Mouse (Mus musculus) limb, embryonic 15.5 days (tissue): ENCODE results near the gene Cd3e. TPM values are rescaled to one million over a fixed set of nuclear protein-coding genes. Genes with fewer than 3 reads are reported as not detected.

Experiments used
- ATAC-seq: fragments of 200-750 bp; cut with Nextera tagmentation; 2 replicates; pipeline ENCODE4 v1.8.0; 2017; ENCODE audit warnings: low read depth, moderate TSS enrichment; ENCODE audit not compliant: insufficient number of reproducible peaks, low FRiP score, low TSS enrichment
- H3K27ac ChIP-seq: fragments of 300-500 bp; sonication (generic); 2 replicates; pipeline ENCODE4 v1.5.1; 2015; ENCODE audit warnings: moderate library complexity, mild to moderate bottlenecking, inconsistent platforms
- H3K27me3 ChIP-seq: fragments of 300-500 bp; sonication (generic); 2 replicates; pipeline ENCODE4 v1.6.1; 2015; ENCODE audit warnings: inconsistent platforms
- H3K36me3 ChIP-seq: fragments of 300-500 bp; sonication (generic); 2 replicates; pipeline ENCODE4 v1.6.1; 2015; ENCODE audit warnings: inconsistent platforms
- H3K4me1 ChIP-seq: fragments of 300-500 bp; sonication (generic); 2 replicates; pipeline ENCODE4 v1.6.1; 2015; ENCODE audit warnings: inconsistent platforms
- H3K4me2 ChIP-seq: fragments of 300-500 bp; sonication (generic); 2 replicates; pipeline ENCODE4 v1.6.1; 2015; ENCODE audit warnings: mild to moderate bottlenecking, inconsistent platforms
- H3K4me3 ChIP-seq: fragments of 300-500 bp; sonication (generic); 2 replicates; pipeline ENCODE4 v1.5.1; 2015; ENCODE audit warnings: mild to moderate bottlenecking, inconsistent platforms
- H3K9ac ChIP-seq: fragments of 300-500 bp; sonication (generic); 2 replicates; pipeline ENCODE4 v1.6.1; 2015; ENCODE audit warnings: inconsistent platforms
- H3K9me3 ChIP-seq: fragments of 300-500 bp; sonication (generic); 2 replicates; pipeline ENCODE4 v1.6.1; 2016; ENCODE audit warnings: inconsistent platforms
- WGBS: fragments of 180-500 bp; shearing (Covaris S2); methylation state at CpG from one replicate; pipeline ENCODE4 v1.1.7; 2015; 5-methylcytosine and 5-hydroxymethylcytosine counted together
- polyA plus RNA-seq: library from polyadenylated mRNA; unstranded; fragments of >200 nt; fragmentation: Nextera tagmentation; extraction: Ambion mirVana; gene quantifications from 2 replicates; pipeline ENCODE4 v1.2.1, GENCODE M21; 2015

The Cd3e gene
- polyA plus RNA-seq, 1 experiment from 2014 or later = 0.45 TPM

- H3K4me2 ChIP-seq = no peak overlapping the region
- H3K27me3 ChIP-seq = no peaks in the 10 kb centered on the region
- no peak overlapping the region for H3K27ac ChIP-seq
- H3K9me3 ChIP-seq = no peaks in the 10 kb centered on the region
- H3K36me3 ChIP-seq = no peaks in the 10 kb centered on the region
- H3K4me3 ChIP-seq = no peak overlapping the region
- no peak for ATAC-seq
- 77% methylated on average over 2 of the region's 2 CpGs for WGBS
- H3K4me1 ChIP-seq = no peaks in the 10 kb centered on the region
- H3K9ac ChIP-seq = no peak overlapping the region
Observed at GRCm38 (mm10) chr9:44991821-44992220, 17.6 kb downstream of the Cd3e start.

- Histone ChIP-seq H3K4me3 (no peak overlapping the region), H3K4me1 (peaks cover 6% of the 10 kb centered on the region; the same call in 1 of the 2 replicates), H3K27ac (no peak overlapping the region), H3K9me3 (no peaks in the 10 kb centered on the region), H3K36me3 (no peaks in the 10 kb centered on the region), H3K4me2 (no peak overlapping the region), H3K27me3 (no peaks in the 10 kb centered on the region), H3K9ac (no peak overlapping the region)
- ATAC-seq = peak; percentile 61; the same call in 1 of the 2 replicates
- WGBS = 28% methylated on average over 5 of the region's 5 CpGs
Observed at GRCm38 (mm10) chr9:44986976-44987375, 22.5 kb downstream of the Cd3e start.

GRCm38 (mm10) chr9:44986242-44986781 is 23.1 kb downstream of the Cd3e start:
- H3K9ac ChIP-seq = no peak overlapping the region
- no peak overlapping the region for H3K4me3 ChIP-seq
- 0 out of 2 replicates have a peak overlapping the region, but pooled peaks have one; percentile 54 for H3K27ac ChIP-seq
- no peaks in the 10 kb centered on the region for H3K36me3 ChIP-seq
- peak overlapping the region; percentile 15; the same call in 1 of the 2 replicates for H3K4me2 ChIP-seq
- 48% methylated on average over 14 of the region's 14 CpGs for WGBS
- no peaks in the 10 kb centered on the region for H3K27me3 ChIP-seq
- no peaks in the 10 kb centered on the region for H3K9me3 ChIP-seq
- H3K4me1 ChIP-seq = peaks cover 6% of the 10 kb centered on the region; the same call in 1 of the 2 replicates
- peak; percentile 55; the same call in 1 of the 2 replicates for ATAC-seq

- H3K4me2 ChIP-seq = no peak overlapping the region
- no peaks in the 10 kb centered on the region for H3K9me3 ChIP-seq
- 79% methylated on average over 3 of the region's 3 CpGs for WGBS
- H3K36me3 ChIP-seq = no peaks in the 10 kb centered on the region
- ATAC-seq = no peak
- H3K4me1 ChIP-seq = peaks cover 6% of the 10 kb centered on the region; the same call in 1 of the 2 replicates
- no peaks in the 10 kb centered on the region for H3K27me3 ChIP-seq
- H3K4me3 ChIP-seq = no peak overlapping the region
- no peak overlapping the region for H3K9ac ChIP-seq
- 0 out of 2 replicates have a peak overlapping the region, but pooled peaks have one; percentile 54 for H3K27ac ChIP-seq
Observed at GRCm38 (mm10) chr9:44985721-44986161, 23.7 kb downstream of the Cd3e start.

GRCm38 (mm10) chr9:44983001-44983400 is 26.4 kb downstream of the Cd3e start:
- 76% methylated on average over 2 of the region's 2 CpGs for WGBS
- H3K36me3 ChIP-seq = no peaks in the 10 kb centered on the region
- ATAC-seq = no peak
- H3K4me2 ChIP-seq = no peak overlapping the region
- H3K27ac ChIP-seq = no peak overlapping the region
- no peaks in the 10 kb centered on the region for H3K9me3 ChIP-seq
- H3K27me3 ChIP-seq = no peaks in the 10 kb centered on the region
- no peak overlapping the region for H3K4me3 ChIP-seq
- H3K4me1 ChIP-seq = peaks cover 6% of the 10 kb centered on the region; the same call in 1 of the 2 replicates
- no peak overlapping the region for H3K9ac ChIP-seq

GRCm38 (mm10) chr9:44982531-44982930 is 26.9 kb downstream of the Cd3e start:
- no peak for ATAC-seq
- Histone ChIP-seq H3K36me3 (no peaks in the 10 kb centered on the region), H3K27ac (no peak overlapping the region), H3K27me3 (no peaks in the 10 kb centered on the region), H3K4me3 (no peak overlapping the region), H3K9ac (no peak overlapping the region), H3K4me2 (no peak overlapping the region), H3K4me1 (peaks cover 6% of the 10 kb centered on the region; the same call in 1 of the 2 replicates), H3K9me3 (no peaks in the 10 kb centered on the region)
- 90% methylated on average over 3 of the region's 3 CpGs for WGBS

- no peak overlapping the region for H3K27ac ChIP-seq
- H3K9ac ChIP-seq = no peak overlapping the region
- H3K4me2 ChIP-seq = no peak overlapping the region
- no peak for ATAC-seq
- H3K4me3 ChIP-seq = no peak overlapping the region
- H3K27me3 ChIP-seq = no peaks in the 10 kb centered on the region
- 89% methylated on average over 8 of the region's 8 CpGs for WGBS
- H3K4me1 ChIP-seq = peaks cover 6% of the 10 kb centered on the region; the same call in 1 of the 2 replicates
- no peaks in the 10 kb centered on the region for H3K36me3 ChIP-seq
- H3K9me3 ChIP-seq = no peaks in the 10 kb centered on the region
Observed at GRCm38 (mm10) chr9:44982081-44982480, 27.3 kb downstream of the Cd3e start.

GRCm38 (mm10) chr9:44981676-44982075 is 27.8 kb downstream of the Cd3e start, which contains the start of gene Cd3d:
Cd3d (plus strand) TSS chr9:44981786.
- H3K36me3 ChIP-seq = no peaks in the 10 kb centered on the region
- no peaks in the 10 kb centered on the region for H3K9me3 ChIP-seq
- H3K4me3 ChIP-seq = no peak within 1 kb of the TSS
- H3K27me3 ChIP-seq = no peaks in the 10 kb centered on the region
- H3K4me2 ChIP-seq = no peak within 1 kb of the TSS
- ATAC-seq = no peak
- WGBS = 75% methylated on average over 4 of the region's 4 CpGs
- H3K9ac ChIP-seq = no peak within 1 kb of the TSS
- H3K4me1 ChIP-seq = peaks cover 6% of the 10 kb centered on the region; the same call in 1 of the 2 replicates
- H3K27ac ChIP-seq = no peak within 1 kb of the TSS

GRCm38 (mm10) chr9:44981104-44981503 is 28.3 kb downstream of the Cd3e start:
- Histone ChIP-seq H3K9me3 (no peaks in the 10 kb centered on the region), H3K27ac (no peak overlapping the region), H3K27me3 (no peaks in the 10 kb centered on the region), H3K36me3 (no peaks in the 10 kb centered on the region), H3K4me2 (no peak overlapping the region), H3K4me3 (no peak overlapping the region), H3K4me1 (peaks cover 4% of the 10 kb centered on the region; the same call in 1 of the 2 replicates), H3K9ac (no peak overlapping the region)
- WGBS = 86% methylated on average over 2 of the region's 2 CpGs
- ATAC-seq = no peak

- Histone ChIP-seq H3K27me3 (no peaks in the 10 kb centered on the region), H3K27ac (no peak within 1 kb of the TSS), H3K36me3 (no peaks in the 10 kb centered on the region), H3K4me3 (no peak within 1 kb of the TSS), H3K4me1 (no peaks in the 10 kb centered on the region), H3K4me2 (no peak within 1 kb of the TSS), H3K9ac (no peak within 1 kb of the TSS), H3K9me3 (no peaks in the 10 kb centered on the region)
- ATAC-seq = no peak
- 53% methylated on average over 3 of the region's 3 CpGs for WGBS
Observed at GRCm38 (mm10) chr9:44980242-44980641, 29.2 kb downstream of the Cd3e start, which contains the start of gene Cd3g. Cd3g (minus strand) TSS chr9:44980431.

- Histone ChIP-seq H3K27ac (no peak overlapping the region), H3K27me3 (no peaks in the 10 kb centered on the region), H3K4me1 (no peaks in the 10 kb centered on the region), H3K9me3 (no peaks in the 10 kb centered on the region), H3K4me2 (no peak overlapping the region), H3K4me3 (no peak overlapping the region), H3K9ac (no peak overlapping the region), H3K36me3 (no peaks in the 10 kb centered on the region)
- no peak for ATAC-seq
- WGBS = 75% methylated on average over 7 of the region's 7 CpGs
Observed at GRCm38 (mm10) chr9:44979806-44980205, 29.6 kb downstream of the Cd3e start.

GRCm38 (mm10) chr9:44977813-44978212 is 31.6 kb downstream of the Cd3e start:
- Histone ChIP-seq H3K4me2 (no peak overlapping the region), H3K9me3 (no peaks in the 10 kb centered on the region), H3K4me3 (no peak overlapping the region), H3K4me1 (no peaks in the 10 kb centered on the region), H3K9ac (no peak overlapping the region), H3K36me3 (no peaks in the 10 kb centered on the region), H3K27ac (no peak overlapping the region), H3K27me3 (peaks cover 16% of the 10 kb centered on the region)
- WGBS = 68% methylated on average over 6 of the region's 6 CpGs
- ATAC-seq = no peak
